Mouse (Mus musculus) thymus, postnatal 36 days (tissue): Measurements from ENCODE around the gene Klhl41.
A peak's percentile ranks its signal among the peaks of the same experiment; 100 is the strongest.

Source experiments
- DNase-seq, 2 experiments: peaks; one replicate each; pipeline ENCODE4 v3.0.0; 2022; ENCODE audit warnings: mixed read lengths in 2 of 2

The Klhl41 gene

DNA sequence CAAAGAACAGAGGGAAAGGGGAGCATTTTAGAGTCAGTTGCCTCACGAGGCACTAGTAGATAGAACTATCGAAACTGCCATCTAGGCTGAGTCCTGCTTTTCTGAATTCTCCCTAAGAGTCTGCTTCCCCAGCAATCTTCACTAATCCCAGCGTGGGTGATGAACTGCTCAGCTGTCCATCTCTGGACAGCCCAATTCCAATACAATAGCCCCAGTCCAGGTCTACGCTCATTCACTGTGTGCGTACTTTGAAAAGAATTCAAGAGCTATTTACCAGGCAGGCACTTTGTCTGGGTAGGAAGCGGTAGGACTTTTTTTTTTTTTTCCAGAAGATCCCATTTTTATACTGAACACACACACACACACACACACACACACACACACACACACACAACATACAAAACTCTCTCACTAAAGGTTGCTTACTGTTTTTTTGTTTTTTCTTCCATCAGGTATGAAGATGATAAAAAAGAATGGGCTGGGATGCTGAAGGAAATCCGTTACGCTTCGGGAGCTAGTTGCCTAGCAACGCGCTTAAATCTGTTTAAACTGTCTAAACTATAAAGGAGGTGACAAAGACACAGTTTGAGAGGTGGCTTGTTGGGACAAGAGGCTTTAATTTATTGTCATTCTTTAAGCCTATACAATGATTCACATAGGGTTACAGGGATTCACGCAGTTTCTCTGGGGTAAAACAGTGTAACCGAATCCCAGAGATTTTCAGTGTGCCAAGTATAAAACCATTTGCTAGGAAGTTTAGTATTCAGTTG, 13.3 kb downstream of the Klhl41 start:
- DNase-seq: no peak

DNA sequence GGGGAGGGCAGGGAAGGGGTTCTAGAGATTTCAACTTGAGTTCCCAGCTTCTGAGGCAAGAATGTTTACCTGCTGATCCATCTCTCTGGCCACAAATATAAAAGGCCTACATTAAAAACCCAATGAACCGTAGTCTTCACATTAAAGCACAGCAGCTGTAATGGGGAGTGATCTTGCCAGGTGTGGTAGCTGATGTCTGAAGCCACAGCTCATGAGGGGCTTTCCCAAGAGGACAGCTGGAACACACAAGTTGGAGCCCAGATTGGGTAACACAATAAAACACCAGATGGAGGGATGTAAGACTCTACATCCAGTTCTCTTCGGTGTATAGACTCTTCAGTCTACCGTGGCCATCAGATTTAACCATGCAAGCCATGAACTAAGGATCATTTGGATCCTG, 14.6 kb downstream of the Klhl41 start:
- no peak for DNase-seq

DNA sequence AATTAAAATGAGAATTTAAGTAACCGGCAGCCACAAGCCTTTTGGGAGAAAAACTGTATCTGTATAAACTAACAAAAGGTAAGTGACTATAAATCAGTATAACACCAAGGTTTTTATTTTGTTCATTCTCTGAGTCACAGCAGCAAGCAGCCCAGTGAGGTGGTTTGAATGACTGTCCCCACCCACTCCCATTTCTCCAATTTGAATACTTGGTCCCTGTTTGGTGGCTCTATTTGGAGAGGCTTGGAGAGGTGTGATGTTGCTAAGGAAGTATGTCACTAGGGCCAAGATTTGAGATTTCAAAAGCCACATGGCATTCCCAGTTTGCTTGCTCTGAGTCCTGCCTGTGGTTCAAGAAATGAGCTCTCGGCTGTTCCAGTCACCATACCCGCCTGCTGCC, 20.3 kb downstream of the Klhl41 start:
- DNase-seq: no peak

DNA sequence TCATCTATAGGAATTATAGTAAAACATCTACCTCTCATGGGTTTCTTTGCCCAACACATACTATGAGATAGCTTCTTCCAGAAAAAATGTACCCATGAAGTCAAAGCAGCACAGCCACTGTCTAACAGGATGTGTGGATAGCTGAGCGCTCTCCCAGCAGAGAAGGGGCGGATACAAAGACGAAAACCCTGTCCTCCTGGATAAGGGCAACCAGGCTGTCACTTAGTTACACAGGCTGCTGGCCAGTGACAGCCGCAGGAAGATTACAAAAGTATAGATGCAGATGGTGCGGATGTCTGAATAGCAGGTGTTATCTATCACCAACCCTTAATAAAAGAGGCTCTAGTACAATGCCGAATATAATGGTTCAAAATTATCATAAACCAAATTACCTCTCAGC, 20.9 kb downstream of the Klhl41 start:
- no peak for DNase-seq

DNA sequence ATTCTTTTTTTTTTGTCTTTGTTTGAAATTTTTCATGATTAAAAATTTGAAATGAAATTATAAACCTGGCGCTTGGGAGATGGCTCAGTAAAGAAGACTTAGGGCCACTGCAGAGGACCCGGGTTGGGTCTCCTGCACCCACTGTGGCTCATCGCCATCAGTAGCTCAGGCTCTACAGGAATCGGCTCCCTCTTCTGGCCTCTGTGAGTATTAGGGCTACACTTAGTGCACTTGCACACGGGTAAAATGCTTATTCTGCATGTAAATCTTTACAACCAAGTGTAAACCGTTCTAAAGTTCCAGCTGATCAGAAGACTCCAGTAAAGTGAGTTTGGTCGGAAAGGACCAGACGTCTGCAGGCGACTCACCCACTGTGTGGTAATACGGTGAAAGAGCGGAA, 23.6 kb downstream of the Klhl41 start:
- no peak for DNase-seq

DNA sequence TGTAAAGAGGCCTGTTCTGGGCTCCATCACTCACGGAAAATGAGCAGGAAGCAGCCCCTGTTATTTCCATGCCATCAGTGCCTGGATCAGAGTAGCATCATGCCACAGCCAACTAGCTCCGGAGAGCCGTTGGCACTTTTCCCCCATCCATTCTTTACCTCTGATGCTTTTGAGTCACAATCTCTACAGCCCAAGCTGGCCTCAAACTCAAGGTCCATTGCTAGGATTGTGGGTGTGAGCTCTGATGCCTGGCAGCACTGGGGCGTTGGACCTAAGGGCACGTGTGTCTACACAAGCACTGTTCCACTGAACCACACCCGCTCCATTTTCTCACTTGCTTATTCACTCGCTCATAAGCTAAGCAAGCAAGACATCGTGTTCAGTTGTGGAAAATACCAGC, 30.5 kb downstream of the Klhl41 start:
- no peak for DNase-seq

DNA sequence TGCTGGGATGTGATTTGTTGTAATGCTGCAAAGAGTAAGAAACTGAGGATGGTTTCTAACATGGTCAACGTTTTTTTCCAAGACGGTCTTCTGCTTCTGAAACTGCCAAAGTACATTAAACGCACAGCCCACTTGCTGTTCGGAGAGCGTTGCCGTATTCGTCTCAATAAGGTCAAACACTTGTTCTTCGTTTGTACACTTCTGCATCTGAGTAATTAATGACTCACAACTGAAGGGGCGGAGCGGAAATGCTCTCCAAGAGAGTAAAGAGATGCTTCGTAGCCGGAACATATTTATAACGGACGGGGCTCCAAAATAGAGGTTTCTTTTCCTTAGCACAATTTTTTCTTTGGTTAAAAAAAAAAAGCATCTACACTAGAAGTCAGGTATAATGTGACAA, 42.3 kb downstream of the Klhl41 start:
- no peak for DNase-seq

DNA sequence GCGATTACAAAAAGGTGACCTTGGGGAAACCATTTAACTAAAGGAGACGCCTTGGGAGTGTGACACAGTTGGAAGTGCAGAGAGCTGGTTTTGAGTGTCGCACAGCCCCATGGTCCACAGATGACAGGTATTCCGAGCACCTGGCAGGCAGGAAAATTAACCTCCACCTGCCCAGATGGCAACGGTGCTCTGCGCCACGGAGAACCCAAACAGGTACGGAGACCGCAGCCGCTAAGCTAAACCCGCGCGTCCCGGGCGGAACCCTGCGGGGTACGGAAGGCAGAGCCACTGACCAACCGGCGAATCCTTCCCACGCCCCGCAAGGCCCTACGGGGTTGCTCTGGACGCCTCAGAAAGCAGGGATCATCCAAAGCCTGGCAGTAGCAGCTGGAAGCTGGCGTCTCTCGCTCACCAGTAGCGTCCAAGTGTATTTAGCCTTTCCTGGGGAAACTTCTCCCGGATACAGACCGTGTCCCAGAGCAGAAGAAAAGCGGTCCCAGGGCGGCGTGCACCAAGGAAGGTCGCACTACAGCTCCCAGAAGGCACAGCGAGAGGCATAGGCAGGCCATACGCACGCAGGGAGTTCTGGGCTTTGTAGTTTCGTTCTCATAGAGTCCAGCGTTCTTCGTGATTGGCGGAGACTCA, 43.2 kb downstream of the Klhl41 start, which contains the start of gene Fastkd1:
Gene Fastkd1 (minus strand): TSS at position 536 of the 645 bp plus-strand sequence.
- peak; percentile 77 to 82 for DNase-seq

DNA sequence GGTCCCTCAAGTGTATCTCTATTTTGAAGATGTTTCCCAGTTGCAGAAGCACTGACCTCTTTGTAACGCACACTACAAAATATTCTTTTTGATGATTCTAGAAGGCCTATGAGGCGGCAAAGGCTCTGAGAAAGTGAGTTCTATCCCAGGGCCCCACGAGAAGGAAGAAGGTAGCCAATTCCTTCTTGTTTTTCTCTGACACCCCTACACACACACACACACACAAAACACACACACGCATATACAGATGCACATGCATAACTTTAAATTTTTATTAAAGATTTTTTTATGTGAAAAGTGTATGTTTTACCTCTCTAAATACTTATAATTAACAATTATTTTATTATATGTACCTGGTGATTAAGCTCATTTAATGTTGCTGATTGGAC, 43.7 kb downstream of the Klhl41 start:
- DNase-seq: no peak

DNA sequence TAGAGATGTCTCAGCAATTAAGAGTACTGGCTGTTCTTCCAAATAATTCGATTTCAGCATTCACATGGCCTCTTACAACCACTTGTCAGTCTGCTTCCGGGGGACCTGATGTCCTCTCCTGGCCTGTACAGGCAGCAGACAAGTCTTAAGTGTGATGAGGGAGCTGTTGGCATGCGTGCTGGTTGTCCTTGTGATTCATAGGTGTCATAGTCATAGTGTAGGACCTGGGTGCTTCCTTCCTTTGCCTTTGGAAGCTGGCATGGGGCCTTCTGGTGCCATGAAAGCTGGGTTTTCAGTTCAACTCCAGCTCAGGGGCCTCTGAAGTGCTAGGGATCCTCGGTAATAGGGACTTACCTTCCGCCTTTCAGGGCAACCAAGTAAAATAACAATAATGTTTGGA, 44.2 kb downstream of the Klhl41 start:
- DNase-seq: no peak

DNA sequence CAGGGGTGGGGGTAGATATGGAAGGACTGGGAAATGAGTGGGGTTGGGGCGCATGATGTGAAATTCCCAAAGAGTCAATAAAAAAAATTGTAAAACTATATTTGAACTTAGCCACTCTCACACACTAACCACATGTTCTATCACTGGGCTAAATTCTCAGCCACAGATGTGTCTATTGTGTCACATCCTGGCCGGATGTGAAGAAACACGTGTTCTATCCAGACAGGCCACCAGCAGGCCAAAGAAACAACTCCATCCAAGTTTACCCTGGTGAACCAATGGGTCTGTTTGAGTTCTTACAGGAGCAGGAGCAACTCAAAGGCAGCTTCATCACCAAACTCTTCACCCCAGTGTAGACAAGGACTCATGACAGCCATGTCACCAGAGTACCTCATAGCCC, 46.6 kb downstream of the Klhl41 start:
- no peak for DNase-seq

DNA sequence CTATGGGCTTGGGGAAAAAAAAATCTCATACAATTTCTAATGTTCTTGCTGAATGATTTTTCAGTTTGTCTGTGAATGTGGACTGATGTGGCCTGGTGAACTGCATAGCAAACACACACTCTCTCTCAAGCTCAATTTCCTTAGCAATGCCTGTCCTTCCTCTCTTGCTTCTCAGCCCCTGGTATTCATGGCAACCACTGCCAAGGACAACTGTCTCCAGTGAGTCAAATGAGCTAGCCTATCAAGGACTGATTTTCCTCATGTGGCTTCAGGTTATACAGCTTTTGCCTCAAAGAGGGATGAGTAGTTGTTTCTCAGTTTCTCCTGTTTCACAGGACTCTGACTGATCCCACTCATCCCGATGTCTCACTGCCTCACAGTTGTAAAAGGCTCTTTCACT, 49.2 kb downstream of the Klhl41 start:
- no peak for DNase-seq

DNA sequence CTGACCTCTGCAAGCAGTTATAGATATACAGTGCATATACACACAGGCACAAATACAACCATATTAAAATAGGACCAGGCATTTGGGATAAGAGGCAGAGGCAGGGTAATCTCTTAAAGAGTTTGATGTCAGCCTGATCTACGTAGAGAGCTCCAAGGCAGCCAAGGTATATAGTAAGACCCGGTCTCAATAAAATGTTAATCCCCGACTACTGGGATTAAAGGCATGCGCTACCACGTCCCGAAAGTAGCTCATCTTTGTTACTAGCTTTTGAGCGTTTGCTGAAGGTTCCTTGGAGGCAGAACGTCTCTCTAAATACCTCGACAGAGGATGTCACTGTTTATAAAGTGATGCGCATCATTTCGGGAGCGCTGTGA, 52.3 kb downstream of the Klhl41 start, which contains the start of gene Ppig:
Gene Ppig (plus strand): TSS at position 273 of the 377 bp plus-strand sequence.
- DNase-seq: no peak

DNA sequence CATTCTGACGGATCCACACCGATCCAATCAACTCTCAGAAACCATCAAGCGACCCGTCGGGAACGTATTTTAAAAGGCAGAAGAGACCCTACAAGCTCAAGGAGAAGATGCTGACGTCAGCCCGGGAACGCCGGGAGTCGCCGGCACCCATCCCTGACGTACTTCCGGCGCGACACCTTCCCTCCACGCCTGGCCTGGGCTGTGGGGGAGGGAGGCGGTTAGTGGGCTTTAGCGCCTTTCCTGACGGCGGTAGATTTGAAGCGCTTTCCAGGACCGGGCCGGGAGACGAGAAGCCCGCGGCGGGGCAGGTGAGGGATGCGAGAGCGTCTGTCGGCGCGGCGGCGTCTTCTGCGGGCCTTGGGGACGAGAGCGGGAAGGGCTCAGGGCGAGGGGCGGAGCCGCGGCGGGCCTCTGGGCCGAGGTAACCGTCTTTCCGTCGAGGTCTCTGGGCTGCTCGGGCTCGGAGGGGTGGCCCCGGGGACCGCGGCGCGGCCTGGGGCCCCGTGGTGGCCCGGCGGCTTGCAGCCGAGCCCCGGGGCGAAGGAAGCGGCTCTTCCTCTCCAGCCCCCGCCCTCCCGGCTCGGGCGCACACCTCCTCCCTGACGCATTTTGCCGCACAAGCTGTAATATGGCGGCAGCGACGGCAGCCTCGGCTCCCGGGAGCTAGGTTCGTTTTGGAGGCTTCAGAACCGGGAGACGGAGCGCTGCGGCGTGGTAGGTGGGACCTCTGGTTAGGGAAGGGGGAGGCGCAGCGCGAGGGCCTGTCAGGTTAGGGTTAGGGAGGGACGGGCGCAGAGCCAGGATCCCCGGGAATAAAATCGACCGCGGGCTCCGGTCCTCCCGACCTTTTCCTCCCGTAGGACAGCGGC, 53.0 kb downstream of the Klhl41 start:
- peak; percentile 87 to 89 for DNase-seq

DNA sequence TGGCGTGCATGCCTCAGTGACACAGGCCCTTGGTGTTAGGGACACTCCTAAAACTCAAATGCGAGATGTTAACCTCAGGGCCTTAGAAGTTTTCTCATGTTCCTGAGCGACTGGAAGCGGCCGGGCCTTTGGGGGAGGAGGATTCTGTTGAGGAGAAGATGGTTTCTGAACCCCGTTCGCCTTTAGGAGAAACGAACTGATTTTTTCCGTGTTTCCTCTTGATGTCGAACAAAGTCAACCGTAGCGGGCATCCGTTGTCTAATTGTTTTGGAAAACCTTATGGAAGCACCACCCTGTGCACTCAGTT, 53.6 kb downstream of the Klhl41 start:
- DNase-seq: no peak
